Mouse (Mus musculus): ENCODE measurements around the gene Alkbh6. TPM values are rescaled to one million over a fixed set of nuclear protein-coding genes. Genes with fewer than 3 reads are reported as not detected.

Gene Alkbh6
- polyA plus RNA-seq, 1 experiment from 2014 or later: 95.5 TPM

Other genes starting within 250 kb of the Alkbh6 start
- 5.6 and 6.4 TPM in 2 replicates for gene Zfp82, start 235.8 kb upstream of the Alkbh6 start, polyA plus RNA-seq (2016; fragmentation: Nextera tagmentation; extraction: Ambion mirVana)
- gene Gm26920, start 218.3 kb upstream of the Alkbh6 start, polyA plus RNA-seq (2016; fragmentation: Nextera tagmentation; extraction: Ambion mirVana): 1.6 and 4.8 TPM in 2 replicates
- 20.0 and 21.0 TPM in 2 replicates for gene Zfp566, start 218.2 kb upstream of the Alkbh6 start, polyA plus RNA-seq (2016; fragmentation: Nextera tagmentation; extraction: Ambion mirVana)
- 119 and 127 TPM in 2 replicates for gene Zfp260, start 213.9 kb upstream of the Alkbh6 start, polyA plus RNA-seq (2016; fragmentation: Nextera tagmentation; extraction: Ambion mirVana)
- 9.7 and 11.4 TPM in 2 replicates for gene Zfp382, start 186.8 kb upstream of the Alkbh6 start, polyA plus RNA-seq (2016; fragmentation: Nextera tagmentation; extraction: Ambion mirVana)
- gene Zfp146, start 139.0 kb upstream of the Alkbh6 start, polyA plus RNA-seq (2016; fragmentation: Nextera tagmentation; extraction: Ambion mirVana): 19.9 and 20.1 TPM in 2 replicates
- 2.5 and 4.2 TPM in 2 replicates for gene Cox7a1, start 124.6 kb upstream of the Alkbh6 start, polyA plus RNA-seq (2016; fragmentation: Nextera tagmentation; extraction: Ambion mirVana)
- 54.8 and 61.9 TPM in 2 replicates for gene Capns1, start 109.9 kb upstream of the Alkbh6 start, polyA plus RNA-seq (2016; fragmentation: Nextera tagmentation; extraction: Ambion mirVana)
- 174 and 177 TPM in 2 replicates for gene Polr2i, start 76.8 kb upstream of the Alkbh6 start, polyA plus RNA-seq (2016; fragmentation: Nextera tagmentation; extraction: Ambion mirVana)
- 270 and 275 TPM in 2 replicates for gene Tbcb, start 76.4 kb upstream of the Alkbh6 start, polyA plus RNA-seq (2016; fragmentation: Nextera tagmentation; extraction: Ambion mirVana)
- gene Ovol3, start 73.0 kb upstream of the Alkbh6 start, polyA plus RNA-seq (2016; fragmentation: Nextera tagmentation; extraction: Ambion mirVana): not detected in 2 replicates
- 0.45 and 0.90 TPM in 2 replicates for gene Thap8, start 28.6 kb upstream of the Alkbh6 start, polyA plus RNA-seq (2016; fragmentation: Nextera tagmentation; extraction: Ambion mirVana)
- gene Wdr62, start 28.3 kb upstream of the Alkbh6 start, polyA plus RNA-seq (2016; fragmentation: Nextera tagmentation; extraction: Ambion mirVana): 17.8 and 18.2 TPM in 2 replicates
- gene Clip3, start 17.0 kb upstream of the Alkbh6 start, polyA plus RNA-seq (2016; fragmentation: Nextera tagmentation; extraction: Ambion mirVana): 53.0 and 53.4 TPM in 2 replicates
- gene Syne4, start 6.1 kb downstream of the Alkbh6 start, polyA plus RNA-seq (2016; fragmentation: Nextera tagmentation; extraction: Ambion mirVana): 51.1 and 65.6 TPM in 2 replicates
- 2.1 TPM in 2 replicates for gene E130208F15Rik, start 13.0 kb downstream of the Alkbh6 start, polyA plus RNA-seq (2016; fragmentation: Nextera tagmentation; extraction: Ambion mirVana)
- gene Sdhaf1, start 15.2 kb downstream of the Alkbh6 start, polyA plus RNA-seq (2016; fragmentation: Nextera tagmentation; extraction: Ambion mirVana): 17.5 and 17.8 TPM in 2 replicates
- gene Lrfn3, start 54.1 kb downstream of the Alkbh6 start, polyA plus RNA-seq (2016; fragmentation: Nextera tagmentation; extraction: Ambion mirVana): 5.0 and 5.4 TPM in 2 replicates
- gene Tyrobp, start 105.0 kb downstream of the Alkbh6 start, polyA plus RNA-seq (2016; fragmentation: Nextera tagmentation; extraction: Ambion mirVana): 11.8 and 15.4 TPM in 2 replicates
- not detected in 2 replicates for gene Hcst, start 111.1 kb downstream of the Alkbh6 start, polyA plus RNA-seq (2016; fragmentation: Nextera tagmentation; extraction: Ambion mirVana)
- gene Nfkbid, start 113.0 kb downstream of the Alkbh6 start, polyA plus RNA-seq (2016; fragmentation: Nextera tagmentation; extraction: Ambion mirVana): 1.1 and 1.8 TPM in 2 replicates
- gene Aplp1, start 136.8 kb downstream of the Alkbh6 start, polyA plus RNA-seq (2016; fragmentation: Nextera tagmentation; extraction: Ambion mirVana): 28.6 and 32.3 TPM in 2 replicates
- gene Kirrel2, start 149.0 kb downstream of the Alkbh6 start, polyA plus RNA-seq (2016; fragmentation: Nextera tagmentation; extraction: Ambion mirVana): 1.3 and 2.2 TPM in 2 replicates
- gene Nphs1, start 149.6 kb downstream of the Alkbh6 start, polyA plus RNA-seq (2016; fragmentation: Nextera tagmentation; extraction: Ambion mirVana): 0.15 and 0.63 TPM in 2 replicates
- gene Prodh2, start 184.9 kb downstream of the Alkbh6 start, polyA plus RNA-seq (2016; fragmentation: Nextera tagmentation; extraction: Ambion mirVana): 0.28 TPM in 1 of 2 replicates, not detected in the other
- 24.8 and 25.2 TPM in 2 replicates for gene Arhgap33, start 226.3 kb downstream of the Alkbh6 start, polyA plus RNA-seq (2016; fragmentation: Nextera tagmentation; extraction: Ambion mirVana)
- gene Hspb6, start 243.5 kb downstream of the Alkbh6 start, polyA plus RNA-seq (2016; fragmentation: Nextera tagmentation; extraction: Ambion mirVana): 4.1 and 5.6 TPM in 2 replicates
- 17.7 TPM in 2 replicates for gene Proser3, start 243.6 kb downstream of the Alkbh6 start, polyA plus RNA-seq (2016; fragmentation: Nextera tagmentation; extraction: Ambion mirVana)

Data from embryonic facial prominence, embryonic 10.5 days (tissue).